In the genomic region with DNA sequence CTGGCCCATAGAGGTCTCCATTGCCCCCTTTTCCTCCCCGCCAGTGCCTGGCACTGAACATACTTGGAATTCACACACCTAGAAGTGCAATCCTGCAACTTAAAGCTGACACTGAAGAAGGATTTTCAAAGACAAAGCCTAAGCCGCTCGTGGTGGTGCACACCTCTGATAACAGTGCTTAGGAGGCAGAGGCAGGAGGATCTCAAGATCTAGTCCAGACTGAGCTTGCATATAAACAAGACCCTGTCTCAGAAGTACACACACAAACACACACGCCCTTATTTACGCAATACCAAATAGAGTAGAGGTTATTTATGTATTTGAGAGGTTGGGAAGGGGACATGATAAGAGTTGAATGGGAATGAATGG, we compare ENCODE assay signal across 8 mouse cellular contexts. TPM values are rescaled to one million over a fixed set of nuclear protein-coding genes. Genes with fewer than 3 reads are reported as not detected.
DNase-seq lines count a peak whose midpoint lies in the region; ATAC-seq and TF ChIP-seq lines count a peak whose summit lies in the region.

No protein-coding gene starts in this region.

- peak overlapping the region; percentile 69 for H3K4me3 ChIP-seq in liver, adult 2 months (ENCODE audit: insufficient read depth, low read depth, low read length)
- H3K4me3 ChIP-seq in embryonic facial prominence, embryonic 12.5 days, result peak overlapping the region; percentile 32
- H3K4me3 ChIP-seq in intestine, embryonic 15.5 days (replicated peaks), result peak overlapping the region; percentile 34
- H3K4me3 ChIP-seq in neural tube, embryonic 12.5 days, result peak overlapping the region; percentile 29

- no peaks in the 10 kb centered on the region for H3K79me2 ChIP-seq in liver, adult 2 months (ENCODE audit: control insufficient read depth, insufficient read depth, low read length)

- H3K9me3 ChIP-seq in embryonic facial prominence, embryonic 12.5 days, result no peaks in the 10 kb centered on the region
- no peaks in the 10 kb centered on the region for H3K9me3 ChIP-seq in intestine, embryonic 15.5 days
- no peaks in the 10 kb centered on the region for H3K9me3 ChIP-seq in neural tube, embryonic 12.5 days

- 17% methylated on average over 5 of the region's 5 CpGs for WGBS in liver, adult 2 months
- WGBS in embryonic facial prominence, embryonic 12.5 days, result 57% methylated on average over 5 of the region's 5 CpGs
- 49% methylated on average over 5 of the region's 5 CpGs for WGBS in intestine, embryonic 15.5 days
- WGBS in neural tube, embryonic 12.5 days, result 48% methylated on average over 5 of the region's 5 CpGs

- no peak for DNase-seq in liver, adult 2 months (ENCODE audit: extremely low read depth, low read depth, low spot score)
- DNase-seq in liver, result no peak
- DNase-seq in Muller cell, postnatal 12 days (ENCODE audit: inconsistent ontology term), result no peak
- no peak for DNase-seq in adrenal gland, adult 2 months
- no peak for DNase-seq in adrenal gland, adult (ENCODE audit: inconsistent age in 2 of 2, low spot score in 1 of 2)

- peak overlapping the region; percentile 98 for H3K27ac ChIP-seq in liver, adult 2 months (replicated peaks; ENCODE audit: insufficient read depth, low read depth, low read length)
- peak overlapping the region; percentile 60; the same call in 1 of the 2 replicates for H3K27ac ChIP-seq in embryonic facial prominence, embryonic 12.5 days
- peak overlapping the region; percentile 72; the same call in 1 of the 2 replicates for H3K27ac ChIP-seq in intestine, embryonic 15.5 days
- no peak overlapping the region for H3K27ac ChIP-seq in neural tube, embryonic 12.5 days

- no peaks in the 10 kb centered on the region for H3K27me3 ChIP-seq in liver, adult 2 months (ENCODE audit: control insufficient read depth, insufficient read depth, low read length)
- H3K27me3 ChIP-seq in embryonic facial prominence, embryonic 12.5 days, result no peaks in the 10 kb centered on the region
- H3K27me3 ChIP-seq in intestine, embryonic 15.5 days (replicated peaks), result no peaks in the 10 kb centered on the region; the same call in 1 of the 2 replicates
- no peaks in the 10 kb centered on the region for H3K27me3 ChIP-seq in neural tube, embryonic 12.5 days (replicated peaks)

- ATAC-seq in embryonic facial prominence, embryonic 12.5 days (ENCODE audit: insufficient number of reproducible peaks, insufficient read depth, low FRiP score, low TSS enrichment), result no peak
- no peak for ATAC-seq in intestine, embryonic 15.5 days
- peak; percentile 54; the same call in 1 of the 2 replicates for ATAC-seq in neural tube, embryonic 12.5 days (ENCODE audit: low FRiP score, low read depth)

- peaks cover 2% of the 10 kb centered on the region; the same call in 1 of the 2 replicates for H3K4me1 ChIP-seq in liver, adult 2 months (ENCODE audit: control insufficient read depth, insufficient read depth, low read length)
- no peaks in the 10 kb centered on the region for H3K4me1 ChIP-seq in embryonic facial prominence, embryonic 12.5 days
- no peaks in the 10 kb centered on the region for H3K4me1 ChIP-seq in intestine, embryonic 15.5 days (replicated peaks)
- no peaks in the 10 kb centered on the region for H3K4me1 ChIP-seq in neural tube, embryonic 12.5 days

- TF ChIP-seq CTCF in liver, adult 2 months (IDR thresholded peaks at IDR 0.05; ENCODE audit: low read depth, low read length), result no peak

- H3K9ac ChIP-seq in liver, adult 2 months (ENCODE audit: low read depth, low read length), result peak overlapping the region; percentile 86
- no peak overlapping the region for H3K9ac ChIP-seq in embryonic facial prominence, embryonic 12.5 days
- H3K9ac ChIP-seq in intestine, embryonic 15.5 days, result peak overlapping the region; percentile 39; the same call in 1 of the 2 replicates
- H3K9ac ChIP-seq in neural tube, embryonic 12.5 days, result no peak overlapping the region

- no peaks in the 10 kb centered on the region for H3K36me3 ChIP-seq in liver, adult 2 months (ENCODE audit: control insufficient read depth, insufficient read depth, low read length)
- no peaks in the 10 kb centered on the region for H3K36me3 ChIP-seq in embryonic facial prominence, embryonic 12.5 days
- H3K36me3 ChIP-seq in intestine, embryonic 15.5 days, result no peaks in the 10 kb centered on the region
- H3K36me3 ChIP-seq in neural tube, embryonic 12.5 days, result no peaks in the 10 kb centered on the region

- peak overlapping the region; percentile 42 for H3K4me2 ChIP-seq in embryonic facial prominence, embryonic 12.5 days (replicated peaks)
- peak overlapping the region; percentile 48 for H3K4me2 ChIP-seq in intestine, embryonic 15.5 days (replicated peaks)
- peak overlapping the region; percentile 48 for H3K4me2 ChIP-seq in neural tube, embryonic 12.5 days (replicated peaks)

- no peak for TF ChIP-seq POLR2A in liver, adult 2 months (IDR thresholded peaks at IDR 0.05; ENCODE audit: extremely low read depth, insufficient read depth, low read length)

RNA-seq across cellular contexts. Expression of a gene that starts 0.5 kb away (rescaled TPM):
- total RNA-seq in liver, adult 2 months (2014; rRNA removed), result 0.28 and 0.34 TPM in 2 replicates
- 0.04 and 0.06 TPM in 2 replicates for polyA plus RNA-seq in liver, adult 2 months (2012; rRNA removed)
- 15.0 and 15.1 TPM in 2 replicates for polyA plus RNA-seq in embryonic facial prominence, embryonic 12.5 days (2016; fragmentation: Nextera tagmentation; extraction: Ambion mirVana)
- 9.5 and 11.2 TPM in 2 replicates for polyA plus RNA-seq in intestine, embryonic 15.5 days (2015; fragmentation: Nextera tagmentation; extraction: Ambion mirVana)
- polyA plus RNA-seq in neural tube, embryonic 12.5 days (2016; fragmentation: Nextera tagmentation; extraction: Ambion mirVana), result 8.7 and 8.8 TPM in 2 replicates
- under 1 TPM; 0.28 to 0.63 TPM for total RNA-seq in adrenal gland, adult 2 months (2021)
- not detected in 2 replicates for polyA plus RNA-seq in adrenal gland, adult 2 months (2012; rRNA removed)

RNA-seq across cellular contexts. Expression of a gene that starts 31.8 kb away (rescaled TPM):
- 619 and 632 TPM in 2 replicates for total RNA-seq in liver, adult 2 months (2014; rRNA removed)
- polyA plus RNA-seq in liver, adult 2 months (2012; rRNA removed), result 187 and 189 TPM in 2 replicates
- polyA plus RNA-seq in embryonic facial prominence, embryonic 12.5 days (2016; fragmentation: Nextera tagmentation; extraction: Ambion mirVana), result 660 and 671 TPM in 2 replicates
- polyA plus RNA-seq in intestine, embryonic 15.5 days (2015; fragmentation: Nextera tagmentation; extraction: Ambion mirVana), result 764 and 787 TPM in 2 replicates
- 429 and 461 TPM in 2 replicates for polyA plus RNA-seq in neural tube, embryonic 12.5 days (2016; fragmentation: Nextera tagmentation; extraction: Ambion mirVana)
- total RNA-seq in adrenal gland, adult 2 months (2021), result 1,000 to 10,000 TPM in 1 of 2 experiments, 100 to 1,000 TPM in 1; 708 to 1,084 TPM
- polyA plus RNA-seq in adrenal gland, adult 2 months (2012; rRNA removed), result 48.9 and 54.2 TPM in 2 replicates

RNA-seq across cellular contexts. Expression of a gene that starts 38.2 kb away (rescaled TPM):
- 6.8 and 14.0 TPM in 2 replicates for total RNA-seq in liver, adult 2 months (2014; rRNA removed)
- polyA plus RNA-seq in liver, adult 2 months (2012; rRNA removed), result 2.2 and 3.8 TPM in 2 replicates
- polyA plus RNA-seq in embryonic facial prominence, embryonic 12.5 days (2016; fragmentation: Nextera tagmentation; extraction: Ambion mirVana), result 73.9 and 77.7 TPM in 2 replicates
- polyA plus RNA-seq in intestine, embryonic 15.5 days (2015; fragmentation: Nextera tagmentation; extraction: Ambion mirVana), result 50.1 and 53.9 TPM in 2 replicates
- polyA plus RNA-seq in neural tube, embryonic 12.5 days (2016; fragmentation: Nextera tagmentation; extraction: Ambion mirVana), result 84.1 and 91.2 TPM in 2 replicates
- 10 to 100 TPM; 65.5 to 72.8 TPM for total RNA-seq in adrenal gland, adult 2 months (2021)
- not detected in 2 replicates for polyA plus RNA-seq in adrenal gland, adult 2 months (2012; rRNA removed)

Comparison
In these comparisons a context has a peak if more than half of its experiments do, and no peak if none do; other contexts are left out.
1. H3K9ac ChIP-seq: peak in liver, adult 2 months (single experiment) and intestine, embryonic 15.5 days (single experiment); none in embryonic facial prominence, embryonic 12.5 days (single experiment) and neural tube, embryonic 12.5 days (single experiment).
2. RNA of a gene that starts 38.2 kb away (polyA plus RNA-seq): 84.1 to 91.2 TPM in neural tube, embryonic 12.5 days, 73.9 to 77.7 TPM in embryonic facial prominence, embryonic 12.5 days and 50.1 to 53.9 TPM in intestine, embryonic 15.5 days; 2.2 to 3.8 TPM in liver, adult 2 months and not detected in adrenal gland, adult 2 months; every median in the first group is over 10 times any median in the second.
3. Peak in every context shown above with its lines, with median percentiles within 50 percentile points of each other: H3K4me3 ChIP-seq and H3K4me2 ChIP-seq.